Mouse (Mus musculus): Measurements from ENCODE around the gene Syn3. TPM values are rescaled to one million over a fixed set of nuclear protein-coding genes. Genes with fewer than 3 reads are reported as not detected.

The Syn3 gene
- polyA plus RNA-seq, 1 experiment from 2014 or later, result 3.0 TPM

DNA sequence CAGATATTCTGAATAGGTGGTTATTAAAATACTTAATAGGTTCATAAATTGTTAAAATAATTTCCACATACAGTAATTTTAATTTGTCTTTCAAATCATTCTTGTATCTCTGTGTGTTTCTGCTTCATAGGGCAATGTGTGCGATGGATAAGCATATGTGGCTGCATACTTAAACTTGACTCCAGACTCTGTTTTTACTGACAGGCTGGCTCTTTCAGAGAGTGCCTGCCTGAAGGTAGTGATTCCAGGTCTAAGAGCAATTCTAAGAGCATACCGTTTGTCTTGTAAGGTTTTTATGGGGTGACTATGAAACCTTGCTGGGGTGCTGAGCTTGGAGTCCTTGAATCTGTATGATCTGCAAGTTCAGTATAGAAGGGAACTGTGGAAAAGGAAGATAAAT lies 472.8 kb downstream of the Syn3 start:
- no peaks in the 10 kb centered on the region for H3K27me3 ChIP-seq (ENCODE audit: low read depth, poor library complexity, severe bottlenecking)
- H3K4me1 ChIP-seq, result peaks cover 11% of the 10 kb centered on the region
- no peak for DNase-seq (ENCODE audit: low spot score)
- no peaks in the 10 kb centered on the region for H3K9me3 ChIP-seq (replicated peaks)
- H3K4me3 ChIP-seq, result no peak overlapping the region
- H3K36me3 ChIP-seq, result peaks cover 15% of the 10 kb centered on the region; the same call in 1 of the 2 replicates
- H3K27ac ChIP-seq (replicated peaks), result no peak overlapping the region
- WGBS, result 89% methylated on average over 2 of the region's 2 CpGs

DNA sequence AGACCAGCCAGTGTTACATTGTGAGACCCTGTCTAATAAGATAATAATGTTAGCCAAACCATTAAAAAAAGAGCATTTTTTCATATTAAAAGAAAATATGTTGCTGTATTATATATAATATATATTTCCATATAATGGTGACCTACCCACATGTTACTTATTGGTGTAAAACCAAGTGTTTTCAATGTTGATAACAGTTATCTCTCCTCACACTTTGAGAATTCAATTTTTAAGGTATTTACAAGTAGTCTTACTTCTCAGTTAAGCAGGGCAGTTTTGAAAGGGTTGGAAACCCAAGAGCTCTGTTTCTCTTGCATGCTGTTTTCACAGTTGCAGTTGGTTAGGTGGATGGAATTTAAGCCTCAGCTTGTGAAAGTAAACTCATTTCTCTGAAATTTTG lies 475.5 kb downstream of the Syn3 start:
- Histone ChIP-seq H3K4me3 (peak overlapping the region; percentile 86; the same call in 1 of the 2 replicates), H3K9me3 (replicated peaks) (no peaks in the 10 kb centered on the region), H3K27me3 (ENCODE audit: low read depth, poor library complexity, severe bottlenecking) (no peaks in the 10 kb centered on the region), H3K4me1 (peaks cover 11% of the 10 kb centered on the region), H3K36me3 (0 out of 2 replicates have a peak, but pooled peaks cover 7% of the 10 kb centered on the region), H3K27ac (replicated peaks) (no peak overlapping the region)
- no peak for DNase-seq (ENCODE audit: low spot score)

DNA sequence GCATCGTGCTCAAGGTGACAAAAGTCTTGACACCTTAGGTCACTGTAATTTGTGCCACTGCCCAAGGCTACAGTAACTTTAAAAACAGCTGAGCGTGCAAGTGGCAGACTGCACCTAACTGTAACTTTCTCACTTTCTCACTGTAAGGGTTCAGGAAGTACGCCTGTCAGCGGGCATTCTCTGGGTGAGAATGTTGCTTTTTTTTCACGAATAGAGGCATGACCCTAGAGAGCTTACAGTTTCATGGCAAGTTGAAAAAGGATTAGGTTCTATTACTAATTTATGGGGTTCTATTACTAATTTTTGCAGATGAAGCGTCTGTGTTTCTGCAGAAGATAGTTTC lies 476.3 kb downstream of the Syn3 start:
- 10% methylated on average over 6 of the region's 6 CpGs for WGBS
- no peak for DNase-seq (ENCODE audit: low spot score)
- Histone ChIP-seq H3K36me3 (0 out of 2 replicates have a peak, but pooled peaks cover 7% of the 10 kb centered on the region), H3K4me3 (peak overlapping the region; percentile 86), H3K27me3 (ENCODE audit: low read depth, poor library complexity, severe bottlenecking) (no peaks in the 10 kb centered on the region), H3K9me3 (replicated peaks) (no peaks in the 10 kb centered on the region), H3K27ac (replicated peaks) (peak overlapping the region; percentile 92), H3K4me1 (peaks cover 11% of the 10 kb centered on the region)

DNA sequence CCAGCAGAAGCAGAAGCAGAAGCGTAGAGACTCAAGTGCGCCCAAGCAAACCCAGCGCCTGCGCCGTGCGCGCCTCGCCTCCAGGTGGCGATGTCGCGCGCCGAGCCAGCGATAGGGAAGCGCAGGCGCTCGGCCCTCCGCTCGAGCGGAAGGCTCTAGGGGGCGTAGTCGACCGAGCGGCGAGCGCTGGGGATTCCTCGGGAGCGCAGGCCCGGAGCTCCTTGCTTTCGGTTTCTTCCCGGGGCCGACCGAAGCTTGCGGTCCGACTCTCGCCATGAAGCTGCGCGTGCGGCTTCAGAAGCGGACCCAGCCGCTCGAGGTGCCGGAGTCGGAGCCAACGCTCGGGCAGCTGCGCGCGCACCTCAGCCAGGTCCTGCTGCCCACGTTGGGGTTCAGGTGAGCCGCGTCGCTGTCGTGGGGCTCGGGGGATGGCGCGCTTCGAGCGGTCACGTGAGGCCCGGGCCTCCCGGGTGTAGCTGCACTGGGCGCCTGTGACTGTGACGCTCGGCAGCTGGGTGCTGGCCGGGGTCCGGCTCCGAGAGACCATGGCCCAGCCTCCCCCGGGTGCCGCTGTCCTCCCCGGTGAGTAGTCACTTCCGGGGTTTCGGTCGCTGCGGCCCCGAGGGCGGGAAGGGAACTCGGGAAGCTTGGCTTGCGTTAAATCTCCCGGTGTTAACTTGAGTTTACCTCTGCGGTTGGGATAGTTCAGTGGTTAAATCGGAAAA lies 476.8 kb downstream of the Syn3 start, which contains the start of gene Fbxo7:
TSS of gene Fbxo7 (plus strand) at position 224 of the 725 bp plus-strand sequence.
- no peaks in the 10 kb centered on the region for H3K9me3 ChIP-seq (replicated peaks)
- peak within 1 kb of the TSS; percentile 92 for H3K27ac ChIP-seq (replicated peaks)
- no peaks in the 10 kb centered on the region for H3K27me3 ChIP-seq (ENCODE audit: low read depth, poor library complexity, severe bottlenecking)
- 0 out of 2 replicates have a peak, but pooled peaks cover 7% of the 10 kb centered on the region for H3K36me3 ChIP-seq
- under 1% methylated on average over 82 of the region's 82 CpGs for WGBS
- peaks cover 11% of the 10 kb centered on the region for H3K4me1 ChIP-seq
- H3K4me3 ChIP-seq, result peak within 1 kb of the TSS; percentile 86
- DNase-seq (ENCODE audit: low spot score), result peak; percentile 89

DNA sequence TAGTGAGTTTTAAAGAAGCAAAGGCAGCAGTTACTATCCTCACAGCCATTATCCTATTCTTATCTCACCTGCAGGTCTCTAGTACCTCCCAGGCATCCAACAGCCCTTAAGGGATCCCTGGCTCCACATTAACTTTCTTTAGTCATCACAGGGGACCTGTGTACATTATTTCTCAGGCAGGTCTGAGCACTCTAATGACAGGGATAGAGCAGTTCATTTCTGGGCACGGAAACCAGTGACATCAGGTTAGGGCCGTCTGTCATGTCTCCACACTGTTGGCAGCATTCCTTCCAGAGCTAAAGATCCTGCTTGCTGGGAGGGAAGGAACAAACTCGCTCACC lies 477.3 kb downstream of the Syn3 start:
- 0 out of 2 replicates have a peak, but pooled peaks cover 7% of the 10 kb centered on the region for H3K36me3 ChIP-seq
- H3K4me3 ChIP-seq, result peak overlapping the region; percentile 86
- no peaks in the 10 kb centered on the region for H3K27me3 ChIP-seq (ENCODE audit: low read depth, poor library complexity, severe bottlenecking)

DNA sequence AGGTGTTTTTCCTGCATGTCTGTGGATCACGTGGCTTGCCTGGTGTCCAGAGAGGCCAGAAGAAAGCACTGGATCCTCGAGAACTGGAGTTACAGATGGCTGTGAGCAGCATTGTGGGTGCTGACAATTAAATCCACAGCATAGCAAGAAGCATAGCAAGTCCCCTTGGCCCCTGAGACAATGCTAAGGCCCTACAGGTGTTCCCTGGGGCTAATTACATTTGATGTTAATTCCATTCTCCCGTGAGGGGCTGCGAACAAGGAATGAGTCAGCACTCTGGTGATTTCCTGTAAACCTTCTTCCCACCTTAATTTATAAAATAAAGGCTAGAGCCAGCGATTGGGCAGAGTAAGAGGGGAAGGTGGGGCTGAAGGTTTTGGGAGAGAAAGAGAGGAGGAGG lies 479.9 kb downstream of the Syn3 start:
- WGBS, result 38% methylated on average over 5 of the region's 5 CpGs
- Histone ChIP-seq H3K4me1 (peaks cover 11% of the 10 kb centered on the region), H3K27me3 (ENCODE audit: low read depth, poor library complexity, severe bottlenecking) (no peaks in the 10 kb centered on the region), H3K9me3 (replicated peaks) (no peaks in the 10 kb centered on the region), H3K36me3 (no peaks in the 10 kb centered on the region), H3K4me3 (no peak overlapping the region), H3K27ac (replicated peaks) (no peak overlapping the region)
- no peak for DNase-seq (ENCODE audit: low spot score)

More for the DNA sequence above, 477.3 kb downstream of the Syn3 start:
- peak overlapping the region; percentile 92; the same call in 1 of the 2 replicates for H3K27ac ChIP-seq (replicated peaks)
- DNase-seq (ENCODE audit: low spot score), result no peak
- no peaks in the 10 kb centered on the region for H3K9me3 ChIP-seq (replicated peaks)
- WGBS, result 3% methylated on average over 3 of the region's 3 CpGs
- peaks cover 11% of the 10 kb centered on the region for H3K4me1 ChIP-seq

DNA sequence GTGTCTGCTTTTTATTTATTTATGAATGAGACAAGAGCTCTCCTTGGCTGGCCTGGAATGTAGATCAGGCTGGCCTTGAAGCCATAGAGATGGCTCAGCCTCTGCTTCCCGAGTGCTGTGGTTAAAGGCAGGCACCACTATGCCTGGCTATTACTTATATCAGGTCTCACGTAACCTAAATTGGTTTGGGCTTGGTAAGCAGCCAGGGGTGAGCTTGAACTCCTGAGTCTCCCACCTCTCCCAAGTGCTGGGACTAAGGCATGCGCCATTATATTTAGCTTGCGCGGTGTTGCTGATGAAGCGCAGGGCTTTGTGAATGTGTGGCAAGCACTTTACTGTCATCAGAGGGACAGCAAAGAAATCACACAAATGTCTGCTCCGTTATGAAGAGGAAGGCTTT lies 480.9 kb downstream of the Syn3 start:
- Histone ChIP-seq H3K36me3 (no peaks in the 10 kb centered on the region), H3K27ac (replicated peaks) (no peak overlapping the region), H3K9me3 (replicated peaks) (no peaks in the 10 kb centered on the region), H3K4me3 (no peak overlapping the region), H3K4me1 (peaks cover 8% of the 10 kb centered on the region), H3K27me3 (ENCODE audit: low read depth, poor library complexity, severe bottlenecking) (no peaks in the 10 kb centered on the region)
- 91% methylated on average over 7 of the region's 7 CpGs for WGBS
- DNase-seq (ENCODE audit: low spot score), result no peak

DNA sequence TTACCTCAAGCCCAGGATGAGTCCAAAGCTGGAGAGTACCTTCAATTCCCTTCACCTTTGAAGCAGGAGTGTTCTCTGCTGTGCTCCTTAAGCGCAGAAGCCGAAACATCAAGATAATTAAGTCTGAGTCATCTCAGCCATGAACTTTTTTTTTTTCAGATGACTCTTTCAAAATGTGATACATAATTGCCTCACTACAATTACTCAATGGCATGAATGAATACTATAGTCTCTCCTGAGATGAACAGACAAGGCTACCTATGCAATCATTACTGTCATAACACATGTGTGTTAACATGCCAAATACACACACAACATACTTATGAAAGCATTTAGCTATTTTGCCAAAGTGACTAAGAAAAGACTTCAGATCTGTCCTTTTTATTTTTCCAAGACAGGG lies 486.9 kb downstream of the Syn3 start, which contains the start of gene Bpifc:
TSS of gene Bpifc (minus strand) at position 115 of the 400 bp plus-strand sequence.
- no peak for DNase-seq (ENCODE audit: low spot score)
- no peak within 1 kb of the TSS for H3K4me3 ChIP-seq
- H3K36me3 ChIP-seq, result no peaks in the 10 kb centered on the region
- no peaks in the 10 kb centered on the region for H3K4me1 ChIP-seq
- no peak within 1 kb of the TSS for H3K27ac ChIP-seq (replicated peaks)
- WGBS, result 97% methylated on average over 2 of the region's 2 CpGs
- H3K9me3 ChIP-seq (replicated peaks), result no peaks in the 10 kb centered on the region
- H3K27me3 ChIP-seq (ENCODE audit: low read depth, poor library complexity, severe bottlenecking), result no peaks in the 10 kb centered on the region

DNA sequence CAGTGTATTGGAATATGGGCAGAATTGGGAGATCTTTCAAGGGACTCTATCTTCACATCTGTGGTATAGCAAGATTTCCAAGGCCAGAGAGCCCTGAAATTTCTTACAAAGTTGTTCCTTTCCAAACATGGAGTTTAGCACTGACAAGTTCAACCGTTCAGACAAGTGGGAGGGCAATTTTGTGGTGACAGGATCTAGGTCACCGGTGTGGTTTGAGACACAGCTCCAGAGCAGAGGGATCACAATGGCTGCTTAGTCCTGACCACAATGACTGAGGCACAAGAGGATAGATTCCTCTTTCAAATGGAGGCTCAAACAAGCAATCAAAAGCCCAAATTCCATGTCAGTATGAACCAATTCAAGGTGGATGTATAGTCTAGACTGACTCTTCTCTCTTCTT lies 487.5 kb downstream of the Syn3 start:
- 80% methylated on average over 2 of the region's 2 CpGs for WGBS
- Histone ChIP-seq H3K27me3 (ENCODE audit: low read depth, poor library complexity, severe bottlenecking) (no peaks in the 10 kb centered on the region), H3K36me3 (no peaks in the 10 kb centered on the region), H3K9me3 (replicated peaks) (no peaks in the 10 kb centered on the region), H3K27ac (replicated peaks) (no peak overlapping the region), H3K4me1 (no peaks in the 10 kb centered on the region), H3K4me3 (no peak overlapping the region)
- no peak for DNase-seq (ENCODE audit: low spot score)

DNA sequence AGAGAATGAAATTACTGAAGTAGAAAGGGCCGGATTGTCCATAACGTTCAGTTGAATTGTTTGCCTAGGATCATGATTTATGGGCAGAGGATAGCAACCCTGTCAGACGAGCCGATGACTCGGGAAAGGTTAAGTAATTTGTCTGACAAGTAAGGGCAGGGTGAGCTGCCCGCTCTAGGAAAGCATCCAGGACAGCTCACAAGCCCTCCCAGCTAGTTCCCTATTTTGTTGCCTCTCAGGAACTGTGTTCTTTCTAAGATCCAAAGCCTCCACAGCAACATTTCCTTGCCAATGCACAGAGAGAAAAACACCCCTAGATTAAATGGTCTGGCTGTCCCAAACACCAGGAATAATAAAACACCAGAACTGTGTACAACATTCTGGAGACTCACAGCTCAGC lies 488.1 kb downstream of the Syn3 start:
- DNase-seq (ENCODE audit: low spot score), result no peak
- Histone ChIP-seq H3K27ac (replicated peaks) (no peak overlapping the region), H3K4me1 (no peaks in the 10 kb centered on the region), H3K36me3 (no peaks in the 10 kb centered on the region), H3K27me3 (ENCODE audit: low read depth, poor library complexity, severe bottlenecking) (no peaks in the 10 kb centered on the region), H3K4me3 (no peak overlapping the region), H3K9me3 (replicated peaks) (no peaks in the 10 kb centered on the region)
- 89% methylated on average over 6 of the region's 6 CpGs for WGBS

DNA sequence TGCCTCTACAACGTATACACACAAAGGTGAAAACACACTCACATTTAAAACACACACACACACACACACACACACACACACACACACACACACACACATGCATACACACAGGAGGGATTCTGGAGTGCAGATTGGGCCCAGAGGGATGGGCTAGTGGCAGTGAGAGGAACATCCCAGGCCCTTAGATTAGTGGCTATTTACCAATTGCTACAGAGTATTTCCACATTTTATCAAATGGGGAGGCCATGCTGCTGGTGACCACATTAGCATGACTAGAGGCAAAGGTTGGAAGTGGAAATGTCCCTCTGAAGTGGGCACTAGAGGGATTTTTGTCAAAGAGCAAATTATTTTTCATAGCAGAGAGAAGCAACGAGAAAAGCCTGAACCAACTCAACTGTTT lies 489.0 kb downstream of the Syn3 start:
- H3K4me3 ChIP-seq, result no peak overlapping the region
- H3K4me1 ChIP-seq, result no peaks in the 10 kb centered on the region
- H3K36me3 ChIP-seq, result no peaks in the 10 kb centered on the region
- DNase-seq (ENCODE audit: low spot score), result no peak
- no peaks in the 10 kb centered on the region for H3K9me3 ChIP-seq (replicated peaks)
- H3K27ac ChIP-seq (replicated peaks), result no peak overlapping the region
- 94% methylated on average over 2 of the region's 2 CpGs for WGBS
- no peaks in the 10 kb centered on the region for H3K27me3 ChIP-seq (ENCODE audit: low read depth, poor library complexity, severe bottlenecking)

DNA sequence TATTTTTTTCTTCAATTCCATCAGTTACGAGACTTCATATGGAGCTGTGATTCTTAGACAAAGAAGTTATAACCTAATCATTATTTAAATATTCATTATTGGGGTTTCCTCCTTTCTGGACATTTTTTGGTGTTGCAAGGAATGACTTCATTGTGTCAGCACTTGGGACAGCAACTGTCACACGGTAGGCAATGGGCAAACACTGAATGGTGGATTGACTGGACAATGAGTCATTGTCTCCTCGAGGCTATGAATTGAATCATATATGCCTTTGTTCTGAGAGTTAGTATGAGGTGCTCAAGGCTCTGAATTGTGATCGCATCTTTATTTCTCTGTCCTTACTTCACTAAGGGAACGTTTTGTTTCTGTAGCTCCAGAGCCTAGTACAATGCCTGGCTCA lies 492.2 kb downstream of the Syn3 start:
- Histone ChIP-seq H3K9me3 (replicated peaks) (no peaks in the 10 kb centered on the region), H3K4me1 (no peaks in the 10 kb centered on the region), H3K4me3 (no peak overlapping the region), H3K36me3 (no peaks in the 10 kb centered on the region), H3K27ac (replicated peaks) (no peak overlapping the region), H3K27me3 (ENCODE audit: low read depth, poor library complexity, severe bottlenecking) (no peaks in the 10 kb centered on the region)
- no peak for DNase-seq (ENCODE audit: low spot score)
- 80% methylated on average over 5 of the region's 5 CpGs for WGBS
